25 mouse cellular contexts compared by ENCODE assay signal in the genomic region with DNA sequence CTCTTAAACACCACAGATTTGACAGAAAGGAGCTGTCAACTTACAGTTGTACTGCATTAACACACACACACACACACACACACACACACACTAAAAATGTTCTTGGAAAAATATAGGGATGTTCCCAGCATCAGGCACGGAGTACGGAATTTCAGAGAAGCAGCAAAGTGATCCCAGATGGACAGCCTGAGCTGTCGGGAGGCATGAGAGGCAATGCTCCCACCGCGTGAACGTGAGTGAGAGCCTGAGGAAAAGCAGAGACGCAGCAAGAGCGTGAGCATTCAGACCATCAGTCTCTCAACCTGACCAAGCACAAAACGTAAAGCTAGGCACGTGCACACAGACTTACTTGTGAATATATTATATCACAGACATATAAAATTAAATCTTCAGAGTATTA.
"Had no signal": no experiment of that assay in that cellular context is flagged by ENCODE, and none has a peak within 500 bp of the region (broad histone marks: within the 10 kb centered on the region; RNA-seq: fewer than 3 reads in every experiment).

No protein-coding gene starts in this region.

- H3K4me3 ChIP-seq: heart, adult 2 months; heart, embryonic 13.5 days; heart, embryonic 15.5 days; hindbrain, embryonic 13.5 days; hindbrain, embryonic 15.5 days; kidney, embryonic 15.5 days; left cerebral cortex, adult 2 months; limb, embryonic 13.5 days; limb, embryonic 15.5 days; liver, embryonic 12.5 days had no signal

- ATAC-seq: hindbrain, postnatal 0 days; intestine, embryonic 16.5 days; liver, embryonic 12.5 days had no signal

- H3K36me3 ChIP-seq: heart, embryonic 13.5 days; heart, embryonic 15.5 days; hindbrain, embryonic 13.5 days; hindbrain, embryonic 15.5 days; kidney, embryonic 15.5 days; limb, embryonic 13.5 days; limb, embryonic 15.5 days; liver, embryonic 12.5 days had no signal

- H3K9ac ChIP-seq: heart, embryonic 13.5 days; heart, embryonic 15.5 days; hindbrain, embryonic 13.5 days; hindbrain, embryonic 15.5 days; kidney, embryonic 15.5 days; limb, embryonic 13.5 days; limb, embryonic 15.5 days; liver, embryonic 12.5 days; liver, embryonic 14.5 days had no signal

- H3K9me3 ChIP-seq: heart, embryonic 13.5 days; heart, embryonic 15.5 days; hindbrain, embryonic 13.5 days; hindbrain, embryonic 15.5 days; kidney, embryonic 15.5 days; limb, embryonic 13.5 days; limb, embryonic 15.5 days; liver, embryonic 12.5 days had no signal

- H3K4me1 ChIP-seq: heart, embryonic 15.5 days; hindbrain, embryonic 13.5 days; kidney, embryonic 15.5 days; limb, embryonic 15.5 days; liver, embryonic 12.5 days had no signal

- H3K27me3 ChIP-seq: heart, embryonic 13.5 days; heart, embryonic 15.5 days; hindbrain, embryonic 13.5 days; hindbrain, embryonic 15.5 days; kidney, embryonic 15.5 days; limb, embryonic 13.5 days; limb, embryonic 15.5 days; liver, embryonic 12.5 days had no signal

- H3K4me2 ChIP-seq: heart, embryonic 11.5 days; heart, embryonic 13.5 days; heart, embryonic 15.5 days; hindbrain, embryonic 13.5 days; hindbrain, embryonic 15.5 days; kidney, embryonic 15.5 days; limb, embryonic 13.5 days; limb, embryonic 15.5 days; liver, embryonic 12.5 days had no signal

- H3K27ac ChIP-seq: heart, adult 2 months; heart, embryonic 13.5 days; heart, embryonic 15.5 days; hindbrain, embryonic 13.5 days; hindbrain, embryonic 15.5 days; hindbrain, postnatal 0 days; kidney, embryonic 15.5 days; kidney, postnatal 0 days; left cerebral cortex, adult 2 months; limb, embryonic 13.5 days; limb, embryonic 15.5 days; liver, embryonic 12.5 days; liver, embryonic 14.5 days had no signal

- DNase-seq: gastrocnemius, postnatal 10 days; gastrocnemius, postnatal 25 days; heart, adult 2 months; heart, postnatal 14 days; heart, postnatal 36 days; kidney, adult 11 months; kidney, adult 9 months; kidney, postnatal 14 days; kidney, postnatal 4 days; left cerebral cortex, postnatal 4 days; lung, adult 18-20 months had no signal
